Mouse (Mus musculus): ENCODE data around the gene Lrch4.

GRCm38 (mm10) chr5:137673015-137673414 is 44.1 kb downstream of the Lrch4 start:
- TF ChIP-seq CTCF (IDR thresholded peaks at IDR 0.05; ENCODE audit: low read depth, low read length) (no peak), GATA1 (IDR thresholded peaks at IDR 0.05; ENCODE audit: borderline replicate concordance, low read length) (no peak), TAL1 (conservative IDR thresholded peaks at IDR 0.05; ENCODE audit: low read depth, low read length) (peak; percentile 73)
